Mouse (Mus musculus) neutrophil, adult 59 days (primary cell): ENCODE measurements around the gene Erap1. TPM values are rescaled to one million over a fixed set of nuclear protein-coding genes. Genes with fewer than 3 reads are reported as not detected.

Experiments
- total RNA-seq, 2 experiments: library from RNA; stranded (reverse); gene quantifications; 1 replicate in 1 of 2; 2 replicates in 1 of 2; pipeline ENCODE4 v1.2.4; 2023

Erap1 gene
- total RNA-seq: 10 to 100 TPM; 36.4 to 43.3 TPM

GRCm38 (mm10) chr13:74638793-74639711, at the start of gene Erap1:
TSS of gene Erap1 (plus strand) at chr13:74639568.

Other genes with a start within 250 kb of the Erap1 start
- gene Zfp72, start 248.7 kb upstream of the Erap1 start, total RNA-seq: under 1 TPM; 0.18 to 0.66 TPM
- gene Ftl1-ps1, start 239.9 kb upstream of the Erap1 start, total RNA-seq: 1,000 to 10,000 TPM; 1,617 to 1,647 TPM
- gene Zfp825, start 145.6 kb upstream of the Erap1 start, total RNA-seq: 1 to 10 TPM; 6.6 to 8.4 TPM
- gene Cast, start 169.2 kb downstream of the Erap1 start, total RNA-seq: 100 to 1,000 TPM; 159 to 173 TPM